Mouse (Mus musculus) lung, postnatal 0 days (tissue): ENCODE measurements at regions not wholly inside any gene's neighbourhood (a gene's known extent, or its start where the extent isn't known, plus 50 kb on each side); places are given as distances from the start of the nearest gene placed in this dataset.

ENCODE experiments used
- ATAC-seq: fragments of 200-750 bp; cut with Nextera tagmentation; 2 replicates; pipeline ENCODE4 v1.8.0; 2017; ENCODE audit warnings: moderate library complexity
- DNase-seq: peaks from one replicate; pipeline ENCODE4 v3.0.0-alpha.2; 2016; ENCODE audit warnings: low spot score
- H3K27ac ChIP-seq: fragments of 300-500 bp; sonication (generic); 2 replicates; pipeline ENCODE4 v1.5.1; 2014; ENCODE audit warnings: antibody characterized with exemption, mild to moderate bottlenecking, low read length, mixed read lengths
- H3K27me3 ChIP-seq: fragments of 300-500 bp; sonication (generic); replicated peaks from 2 replicates; pipeline ENCODE4 v1.6.1; 2014; ENCODE audit warnings: low read length, mixed read lengths; ENCODE audit not compliant: insufficient read depth
- H3K36me3 ChIP-seq: fragments of 300-500 bp; sonication (generic); 2 replicates; pipeline ENCODE4 v1.6.1; 2014; ENCODE audit warnings: low read length, mixed read lengths; ENCODE audit not compliant: insufficient read depth
- H3K4me1 ChIP-seq: fragments of 300-500 bp; sonication (generic); 2 replicates; pipeline ENCODE4 v1.6.1; 2014; ENCODE audit warnings: antibody characterized with exemption, low read depth, low read length, mixed read lengths; ENCODE audit not compliant: insufficient read depth
- H3K4me2 ChIP-seq: fragments of 300-500 bp; sonication (generic); replicated peaks from 2 replicates; pipeline ENCODE4 v1.6.1; 2014; ENCODE audit warnings: low read depth, mild to moderate bottlenecking, low read length, moderate library complexity, mixed read lengths
- H3K4me3 ChIP-seq: fragments of 300-500 bp; sonication (generic); 2 replicates; pipeline ENCODE4 v1.5.1; 2014; ENCODE audit warnings: low read depth, low read length
- H3K9ac ChIP-seq: fragments of 300-500 bp; sonication (generic); replicated peaks from 2 replicates; pipeline ENCODE4 v1.6.1; 2014; ENCODE audit warnings: low read depth, mild to moderate bottlenecking
- H3K9me3 ChIP-seq: fragments of 300-500 bp; sonication (generic); 2 replicates; pipeline ENCODE4 v1.6.1; 2016; ENCODE audit warnings: low read length, mixed read lengths
- CTCF ChIP-seq: IDR thresholded peaks from 2 replicates; pipeline ENCODE4 v1.5.1; 2016; ENCODE audit warnings: antibody characterized with exemption, mild to moderate bottlenecking
- EP300 ChIP-seq: IDR thresholded peaks from 2 replicates; pipeline ENCODE4 v1.6.1; 2016; ENCODE audit warnings: antibody characterized with exemption, mild to moderate bottlenecking, control low read depth
- WGBS: fragments of 180-500 bp; shearing (Covaris S2); extraction: QIAGEN DNeasy Blood & Tissue Kit; methylation state at CpG from one replicate; pipeline ENCODE4 v1.1.7; 2014; 5-methylcytosine and 5-hydroxymethylcytosine counted together

GRCm38 (mm10) chr3:120983556-120984270 is 187.8 kb downstream of the Rwdd3 start:
- DNase-seq (no peak), ATAC-seq (no peak)
- no peaks in the 10 kb centered on the region for H3K4me1 ChIP-seq
- H3K27me3 ChIP-seq = no peaks in the 10 kb centered on the region
- H3K27ac ChIP-seq = no peak overlapping the region
- H3K4me2 ChIP-seq = no peak overlapping the region
- no peak overlapping the region for H3K9ac ChIP-seq
- no peaks in the 10 kb centered on the region for H3K9me3 ChIP-seq
- TF ChIP-seq EP300 = no peak
- TF ChIP-seq CTCF = no peak
- H3K36me3 ChIP-seq = no peaks in the 10 kb centered on the region
- 61% methylated on average over 17 of the region's 17 CpGs for WGBS
- H3K4me3 ChIP-seq = no peak overlapping the region

GRCm38 (mm10) chr3:120982795-120983555 is 188.5 kb downstream of the Rwdd3 start:
- ATAC-seq (no peak), DNase-seq (no peak)
- H3K27me3 ChIP-seq = no peaks in the 10 kb centered on the region
- no peak overlapping the region for H3K27ac ChIP-seq
- 39% methylated on average over 10 of the region's 10 CpGs for WGBS
- H3K36me3 ChIP-seq = no peaks in the 10 kb centered on the region
- H3K4me2 ChIP-seq = no peak overlapping the region
- H3K9ac ChIP-seq = no peak overlapping the region
- TF ChIP-seq EP300 (no peak), CTCF (no peak)
- H3K9me3 ChIP-seq = no peaks in the 10 kb centered on the region
- no peak overlapping the region for H3K4me3 ChIP-seq
- H3K4me1 ChIP-seq = no peaks in the 10 kb centered on the region

DNA sequence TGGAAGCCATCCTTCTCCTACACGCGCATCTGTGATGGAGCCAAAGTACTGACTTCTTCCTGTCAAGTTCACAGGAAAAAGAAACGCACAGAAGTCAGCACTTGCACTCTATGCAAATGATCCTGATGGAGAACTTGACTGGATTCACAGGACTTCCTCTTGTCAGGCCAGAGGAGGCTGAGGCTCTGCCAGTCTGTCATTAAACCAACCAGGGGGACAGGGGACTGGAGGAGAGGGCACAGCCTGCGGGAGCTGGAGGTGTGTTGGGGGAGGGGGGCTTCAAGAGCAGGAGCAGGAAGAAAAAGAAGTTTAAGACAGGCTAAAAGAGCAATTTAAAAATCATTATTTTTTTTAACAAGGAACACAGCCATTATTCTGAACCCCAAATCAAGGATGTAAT is 189.3 kb downstream of the Rwdd3 start:
- WGBS = 26% methylated on average over 4 of the region's 4 CpGs
- no peak for ATAC-seq
- Histone ChIP-seq H3K27me3 (no peaks in the 10 kb centered on the region), H3K4me3 (no peak overlapping the region), H3K36me3 (no peaks in the 10 kb centered on the region), H3K9ac (no peak overlapping the region), H3K27ac (no peak overlapping the region), H3K4me2 (no peak overlapping the region), H3K9me3 (no peaks in the 10 kb centered on the region), H3K4me1 (no peaks in the 10 kb centered on the region)
- no peak for DNase-seq
- TF ChIP-seq CTCF = no peak
- no peak for TF ChIP-seq EP300

DNA sequence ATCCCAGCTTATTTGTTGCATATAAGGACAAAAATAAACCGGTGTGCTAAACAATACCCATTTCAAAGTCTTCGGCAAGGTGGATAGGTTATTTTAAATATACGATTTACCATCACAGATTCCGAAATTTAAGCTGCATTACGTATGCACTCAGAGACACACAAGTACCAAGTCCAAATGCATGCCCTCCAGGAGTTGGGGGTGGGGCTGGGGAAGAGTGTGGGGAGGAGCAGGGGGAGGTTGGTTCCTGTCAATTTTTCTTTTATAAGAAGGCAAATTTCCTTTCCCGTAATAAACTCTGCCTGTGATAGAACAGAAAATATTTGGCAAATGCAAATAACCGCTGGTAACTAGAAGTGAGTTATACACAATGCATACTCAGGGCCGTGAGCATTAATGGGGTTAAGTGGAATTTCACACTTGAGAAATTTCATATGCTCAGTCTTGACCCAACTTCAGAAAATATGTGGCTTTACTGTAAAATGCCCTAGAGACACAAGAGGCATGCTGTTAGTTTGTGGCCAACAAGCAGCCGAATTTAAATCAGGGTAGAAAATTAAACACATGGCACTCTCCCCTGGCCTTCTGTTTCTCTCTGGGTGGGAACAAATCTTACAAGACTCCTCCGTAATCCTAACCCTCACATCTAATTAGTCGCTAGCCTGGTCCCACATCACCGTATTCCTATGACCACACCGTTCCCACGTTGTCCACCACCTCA is 200.6 kb downstream of the Rwdd3 start:
- H3K9me3 ChIP-seq = no peaks in the 10 kb centered on the region

GRCm38 (mm10) chr3:120946906-120947305 is 224.6 kb downstream of the Rwdd3 start:
- ATAC-seq (no peak), DNase-seq (no peak)
- no peak overlapping the region for H3K9ac ChIP-seq
- TF ChIP-seq CTCF (no peak), EP300 (no peak)
- no peak overlapping the region for H3K4me3 ChIP-seq
- H3K27ac ChIP-seq = no peak overlapping the region
- H3K4me1 ChIP-seq = no peaks in the 10 kb centered on the region
- no peaks in the 10 kb centered on the region for H3K36me3 ChIP-seq
- no peaks in the 10 kb centered on the region for H3K9me3 ChIP-seq
- 84% methylated on average over 8 of the region's 8 CpGs for WGBS
- H3K4me2 ChIP-seq = no peak overlapping the region
- H3K27me3 ChIP-seq = no peaks in the 10 kb centered on the region

More for the DNA sequence above, 200.6 kb downstream of the Rwdd3 start:
- no peak overlapping the region for H3K4me3 ChIP-seq
- 78% methylated on average over 14 of the region's 14 CpGs for WGBS
- DNase-seq (no peak), ATAC-seq (no peak)
- no peaks in the 10 kb centered on the region for H3K27me3 ChIP-seq
- H3K27ac ChIP-seq = no peak overlapping the region
- H3K36me3 ChIP-seq = no peaks in the 10 kb centered on the region
- TF ChIP-seq EP300 = no peak
- no peak for TF ChIP-seq CTCF
- H3K4me1 ChIP-seq = no peaks in the 10 kb centered on the region
- no peak overlapping the region for H3K9ac ChIP-seq
- H3K4me2 ChIP-seq = no peak overlapping the region

- no peak overlapping the region for H3K27ac ChIP-seq
- DNase-seq = no peak
- H3K9me3 ChIP-seq = no peaks in the 10 kb centered on the region
- no peaks in the 10 kb centered on the region for H3K4me1 ChIP-seq
- no peaks in the 10 kb centered on the region for H3K27me3 ChIP-seq
- 86% methylated on average over 4 of the region's 4 CpGs for WGBS
- H3K4me3 ChIP-seq = no peak overlapping the region
- no peak overlapping the region for H3K4me2 ChIP-seq
- H3K36me3 ChIP-seq = no peaks in the 10 kb centered on the region
- H3K9ac ChIP-seq = no peak overlapping the region
- TF ChIP-seq CTCF (no peak), EP300 (no peak)
- ATAC-seq = no peak
Observed at GRCm38 (mm10) chr3:120934401-120934800, 237.1 kb downstream of the Rwdd3 start.
